Mouse (Mus musculus): ENCODE measurements at regions not wholly inside any gene's neighbourhood (a gene's known extent, or its start where the extent isn't known, plus 50 kb on each side); places are given as distances from the start of the nearest gene placed in this dataset.

DNA sequence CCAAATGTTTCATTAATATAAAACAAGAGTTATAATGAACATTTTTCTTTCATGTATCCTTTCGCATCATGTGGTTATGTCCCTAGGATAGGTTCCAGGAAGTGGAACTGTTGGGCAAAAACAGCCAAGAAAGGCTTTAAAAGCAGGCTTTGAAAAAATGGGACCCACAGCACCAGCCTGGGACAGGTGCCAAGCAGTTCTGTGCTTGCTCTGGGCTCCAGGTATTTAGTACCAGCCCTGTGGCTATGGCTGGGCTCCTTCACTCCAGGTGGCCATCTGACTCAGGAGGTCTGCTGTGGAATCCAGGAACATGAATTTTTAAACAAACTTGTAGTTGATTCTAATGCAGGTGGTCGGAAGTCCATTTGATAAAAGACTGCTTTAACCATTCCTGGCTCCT, 119.8 kb upstream of the Adpgk start:
- Histone ChIP-seq H3K9ac (ENCODE audit: insufficient read depth, low read depth, low read length, poor library complexity, severe bottlenecking) (no peak overlapping the region), H3K4me3 (ENCODE audit: insufficient read depth in 1 of 2, low read depth in 1 of 2, low read length in 2 of 2, poor library complexity in 1 of 2, severe bottlenecking in 1 of 2) (no peak overlapping the region), H3K4me1 (ENCODE audit: control insufficient read depth in 2 of 2, insufficient read depth in 2 of 2, low read length in 2 of 2, poor library complexity in 1 of 2) (no peaks in the 10 kb centered on the region), H3K27ac (ENCODE audit: insufficient read depth, low read depth, low read length, poor library complexity, severe bottlenecking) (no peak overlapping the region), H3K9me3 (ENCODE audit: control insufficient read depth, insufficient read depth, low read depth, low read length) (no peaks in the 10 kb centered on the region), H3K36me3 (ENCODE audit: control insufficient read depth, insufficient read depth, low read length, poor library complexity, severe bottlenecking) (no peaks in the 10 kb centered on the region)
- in situ Hi-C loops (cut with MboI; ENCODE audit: low sequenced_read_pairs in 2 of 2, unreplicated experiment in 2 of 2), result no loop called here
- TF ChIP-seq HCFC1 (IDR thresholded peaks at IDR 0.05; ENCODE audit: borderline replicate concordance, insufficient read depth, low read length), result no peak
- TF ChIP-seq ZNF384 (IDR thresholded peaks at IDR 0.05; ENCODE audit: low read depth, low read length), result no peak
- no peak for TF ChIP-seq CHD2 (IDR thresholded peaks at IDR 0.05; ENCODE audit: low read depth, low read length)
- TF ChIP-seq MAFK (IDR thresholded peaks at IDR 0.05; ENCODE audit: insufficient read depth, low read depth, low read length), result no peak
- no peak for TF ChIP-seq ZC3H11A (IDR thresholded peaks at IDR 0.05; ENCODE audit: borderline replicate concordance, low read depth, low read length)
- no peak for DNase-seq (ENCODE audit: low read depth, low spot score)

DNA sequence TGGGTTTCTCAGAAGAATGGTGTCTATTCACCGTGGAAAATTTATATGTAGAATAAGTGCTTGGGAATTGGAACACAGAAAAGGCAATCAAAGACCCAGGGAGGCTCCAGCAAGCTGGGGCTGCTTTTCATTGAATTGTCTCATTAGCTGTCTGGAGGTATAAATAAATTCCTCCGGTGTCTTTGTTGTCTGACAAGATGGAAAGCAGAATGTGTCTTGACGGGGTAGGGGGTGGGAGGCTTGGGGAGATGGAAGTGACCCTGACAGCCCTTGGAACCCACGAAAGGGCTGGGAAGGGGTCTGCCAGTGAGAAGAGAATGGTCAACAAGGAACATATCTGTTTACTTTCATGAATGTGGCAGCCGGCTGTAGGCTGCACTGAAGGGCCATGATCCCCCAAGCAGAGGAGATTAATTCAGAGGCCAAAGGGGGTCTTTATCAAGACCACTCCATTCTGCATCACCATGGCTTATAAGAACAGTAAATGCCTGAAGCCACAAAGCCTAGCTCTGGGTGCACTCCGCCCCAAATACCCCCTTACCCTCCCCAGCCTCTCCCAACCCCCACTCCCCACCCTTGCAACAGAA, 127.2 kb upstream of the Neo1 start:
- no peak for DNase-seq (ENCODE audit: low read depth, low spot score)
- TF ChIP-seq ZNF384 (IDR thresholded peaks at IDR 0.05; ENCODE audit: low read depth, low read length), result no peak
- TF ChIP-seq ZC3H11A (IDR thresholded peaks at IDR 0.05; ENCODE audit: borderline replicate concordance, low read depth, low read length), result no peak
- no peak for TF ChIP-seq CHD2 (IDR thresholded peaks at IDR 0.05; ENCODE audit: low read depth, low read length)
- no peak for TF ChIP-seq MAFK (IDR thresholded peaks at IDR 0.05; ENCODE audit: insufficient read depth, low read depth, low read length)
- TF ChIP-seq HCFC1 (IDR thresholded peaks at IDR 0.05; ENCODE audit: borderline replicate concordance, insufficient read depth, low read length), result no peak

DNA sequence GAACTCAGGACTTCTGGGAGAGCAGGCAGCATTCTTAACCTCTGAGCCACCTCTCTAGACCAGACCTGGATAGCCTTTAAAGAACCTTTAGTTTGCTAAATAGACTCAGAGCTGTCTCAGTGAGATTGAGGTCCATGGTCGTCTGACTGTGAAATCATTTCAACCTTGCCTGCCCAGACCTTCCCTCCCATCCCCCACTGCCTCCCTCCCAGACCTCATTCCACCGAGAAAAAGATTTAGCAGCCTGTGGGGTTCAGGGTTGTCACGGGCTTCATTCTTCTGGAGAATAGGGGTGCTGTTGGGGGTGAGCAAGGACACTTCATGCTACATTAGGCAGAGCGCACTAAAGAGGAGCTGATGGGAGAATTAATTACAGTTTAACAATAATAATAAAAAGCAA, 126.7 kb upstream of the Neo1 start:
- H3K4me1 ChIP-seq (ENCODE audit: control insufficient read depth in 2 of 2, insufficient read depth in 2 of 2, low read length in 2 of 2, poor library complexity in 1 of 2), result no peaks in the 10 kb centered on the region
- H3K9ac ChIP-seq (ENCODE audit: insufficient read depth, low read depth, low read length, poor library complexity, severe bottlenecking), result no peak overlapping the region
- H3K36me3 ChIP-seq (ENCODE audit: control insufficient read depth, insufficient read depth, low read length, poor library complexity, severe bottlenecking), result no peaks in the 10 kb centered on the region
- no peak for TF ChIP-seq ZNF384 (IDR thresholded peaks at IDR 0.05; ENCODE audit: low read depth, low read length)
- TF ChIP-seq HCFC1 (IDR thresholded peaks at IDR 0.05; ENCODE audit: borderline replicate concordance, insufficient read depth, low read length), result no peak
- TF ChIP-seq ZC3H11A (IDR thresholded peaks at IDR 0.05; ENCODE audit: borderline replicate concordance, low read depth, low read length), result no peak
- TF ChIP-seq CHD2 (IDR thresholded peaks at IDR 0.05; ENCODE audit: low read depth, low read length), result no peak
- no peak for TF ChIP-seq MAFK (IDR thresholded peaks at IDR 0.05; ENCODE audit: insufficient read depth, low read depth, low read length)
- H3K27ac ChIP-seq (ENCODE audit: insufficient read depth, low read depth, low read length, poor library complexity, severe bottlenecking), result no peak overlapping the region
- DNase-seq (ENCODE audit: low read depth, low spot score), result no peak
- H3K9me3 ChIP-seq (ENCODE audit: control insufficient read depth, insufficient read depth, low read depth, low read length), result no peaks in the 10 kb centered on the region
- no peak overlapping the region for H3K4me3 ChIP-seq (ENCODE audit: insufficient read depth in 1 of 2, low read depth in 1 of 2, low read length in 2 of 2, poor library complexity in 1 of 2, severe bottlenecking in 1 of 2)
- in situ Hi-C loops (cut with MboI; ENCODE audit: low sequenced_read_pairs in 2 of 2, unreplicated experiment in 2 of 2), result no loop called here

More for the DNA sequence above, 127.2 kb upstream of the Neo1 start:
- Histone ChIP-seq H3K27ac (ENCODE audit: insufficient read depth, low read depth, low read length, poor library complexity, severe bottlenecking) (no peak overlapping the region), H3K9me3 (ENCODE audit: control insufficient read depth, insufficient read depth, low read depth, low read length) (no peaks in the 10 kb centered on the region), H3K9ac (ENCODE audit: insufficient read depth, low read depth, low read length, poor library complexity, severe bottlenecking) (no peak overlapping the region), H3K36me3 (ENCODE audit: control insufficient read depth, insufficient read depth, low read length, poor library complexity, severe bottlenecking) (no peaks in the 10 kb centered on the region), H3K4me3 (ENCODE audit: insufficient read depth in 1 of 2, low read depth in 1 of 2, low read length in 2 of 2, poor library complexity in 1 of 2, severe bottlenecking in 1 of 2) (no peak overlapping the region), H3K4me1 (ENCODE audit: control insufficient read depth in 2 of 2, insufficient read depth in 2 of 2, low read length in 2 of 2, poor library complexity in 1 of 2) (no peaks in the 10 kb centered on the region)
- in situ Hi-C loops (cut with MboI; ENCODE audit: low sequenced_read_pairs in 2 of 2, unreplicated experiment in 2 of 2), result no loop called here

DNA sequence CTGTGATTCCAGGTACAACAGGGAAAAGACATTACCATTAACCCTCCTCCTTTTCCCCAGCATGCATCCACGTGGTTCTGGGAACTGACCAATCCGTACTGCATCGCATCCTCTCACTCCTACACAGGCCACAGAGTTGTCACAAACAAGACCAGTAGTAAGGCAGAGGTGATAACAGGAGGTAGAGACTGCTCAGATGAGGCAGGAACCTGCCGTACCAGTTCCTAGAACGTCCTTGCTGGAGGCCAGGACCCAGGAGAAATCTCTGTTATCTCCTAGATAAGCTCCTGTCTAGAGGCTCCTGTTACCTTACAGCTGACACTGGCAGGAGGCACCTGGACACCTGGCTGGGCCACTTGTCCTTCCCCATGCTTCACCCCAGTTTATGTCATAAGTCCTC, 121.4 kb upstream of the Neo1 start:
- Histone ChIP-seq H3K9ac (ENCODE audit: insufficient read depth, low read depth, low read length, poor library complexity, severe bottlenecking) (no peak overlapping the region), H3K4me3 (ENCODE audit: insufficient read depth in 1 of 2, low read depth in 1 of 2, low read length in 2 of 2, poor library complexity in 1 of 2, severe bottlenecking in 1 of 2) (no peak overlapping the region), H3K36me3 (ENCODE audit: control insufficient read depth, insufficient read depth, low read length, poor library complexity, severe bottlenecking) (no peaks in the 10 kb centered on the region), H3K27ac (ENCODE audit: insufficient read depth, low read depth, low read length, poor library complexity, severe bottlenecking) (no peak overlapping the region), H3K4me1 (ENCODE audit: control insufficient read depth in 2 of 2, insufficient read depth in 2 of 2, low read length in 2 of 2, poor library complexity in 1 of 2) (no peaks in the 10 kb centered on the region), H3K9me3 (ENCODE audit: control insufficient read depth, insufficient read depth, low read depth, low read length) (no peaks in the 10 kb centered on the region)
- in situ Hi-C loops (cut with MboI; ENCODE audit: low sequenced_read_pairs in 2 of 2, unreplicated experiment in 2 of 2), result no loop called here
- TF ChIP-seq CHD2 (IDR thresholded peaks at IDR 0.05; ENCODE audit: low read depth, low read length) (no peak), MAFK (IDR thresholded peaks at IDR 0.05; ENCODE audit: insufficient read depth, low read depth, low read length) (no peak), ZNF384 (IDR thresholded peaks at IDR 0.05; ENCODE audit: low read depth, low read length) (no peak), ZC3H11A (IDR thresholded peaks at IDR 0.05; ENCODE audit: borderline replicate concordance, low read depth, low read length) (no peak), HCFC1 (IDR thresholded peaks at IDR 0.05; ENCODE audit: borderline replicate concordance, insufficient read depth, low read length) (no peak)
- no peak for DNase-seq (ENCODE audit: low read depth, low spot score)

DNA sequence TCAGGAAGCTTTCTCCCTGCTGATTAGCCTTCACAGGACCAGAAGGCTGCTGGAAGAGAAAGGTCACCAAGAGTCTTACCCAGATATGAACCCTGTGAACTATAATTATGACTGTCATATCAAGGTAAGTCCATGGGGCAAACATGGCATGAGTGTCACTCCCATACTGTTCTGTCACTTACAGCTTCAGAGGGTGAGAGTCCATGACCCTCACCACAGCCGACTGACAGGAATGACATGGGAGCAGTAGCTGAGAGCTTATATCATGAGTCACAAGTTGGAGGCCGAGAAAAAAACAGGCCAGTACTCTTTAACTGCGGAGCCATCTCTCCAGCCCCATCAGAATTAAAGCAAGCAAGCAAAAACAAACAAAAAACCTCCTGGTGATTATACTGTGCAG, 117.7 kb upstream of the Neo1 start:
- in situ Hi-C loops (cut with MboI; ENCODE audit: low sequenced_read_pairs in 2 of 2, unreplicated experiment in 2 of 2), result no loop called here
- Histone ChIP-seq H3K4me1 (ENCODE audit: control insufficient read depth in 2 of 2, insufficient read depth in 2 of 2, low read length in 2 of 2, poor library complexity in 1 of 2) (no peaks in the 10 kb centered on the region), H3K27ac (ENCODE audit: insufficient read depth, low read depth, low read length, poor library complexity, severe bottlenecking) (no peak overlapping the region), H3K9ac (ENCODE audit: insufficient read depth, low read depth, low read length, poor library complexity, severe bottlenecking) (no peak overlapping the region), H3K4me3 (ENCODE audit: insufficient read depth in 1 of 2, low read depth in 1 of 2, low read length in 2 of 2, poor library complexity in 1 of 2, severe bottlenecking in 1 of 2) (no peak overlapping the region), H3K36me3 (ENCODE audit: control insufficient read depth, insufficient read depth, low read length, poor library complexity, severe bottlenecking) (no peaks in the 10 kb centered on the region), H3K9me3 (ENCODE audit: control insufficient read depth, insufficient read depth, low read depth, low read length) (no peaks in the 10 kb centered on the region)
- no peak for DNase-seq (ENCODE audit: low read depth, low spot score)
- TF ChIP-seq HCFC1 (IDR thresholded peaks at IDR 0.05; ENCODE audit: borderline replicate concordance, insufficient read depth, low read length), result no peak
- no peak for TF ChIP-seq MAFK (IDR thresholded peaks at IDR 0.05; ENCODE audit: insufficient read depth, low read depth, low read length)
- TF ChIP-seq ZNF384 (IDR thresholded peaks at IDR 0.05; ENCODE audit: low read depth, low read length), result no peak
- no peak for TF ChIP-seq CHD2 (IDR thresholded peaks at IDR 0.05; ENCODE audit: low read depth, low read length)
- no peak for TF ChIP-seq ZC3H11A (IDR thresholded peaks at IDR 0.05; ENCODE audit: borderline replicate concordance, low read depth, low read length)

Measured in ES-E14 (cell line).